Mouse (Mus musculus) c-Kit-positive CD71-positive TER-119-negative erythroid progenitor cells, embryonic 14.5 days (primary cell): Measurements from ENCODE around the gene Acadvl.
A peak's percentile ranks its signal among the peaks of the same experiment; 100 is the strongest.

Experiments
- DNase-seq: peaks from one replicate; pipeline ENCODE4 v3.0.0-alpha.2; 2013; ENCODE audit warnings: low read depth

Gene Acadvl

DNA sequence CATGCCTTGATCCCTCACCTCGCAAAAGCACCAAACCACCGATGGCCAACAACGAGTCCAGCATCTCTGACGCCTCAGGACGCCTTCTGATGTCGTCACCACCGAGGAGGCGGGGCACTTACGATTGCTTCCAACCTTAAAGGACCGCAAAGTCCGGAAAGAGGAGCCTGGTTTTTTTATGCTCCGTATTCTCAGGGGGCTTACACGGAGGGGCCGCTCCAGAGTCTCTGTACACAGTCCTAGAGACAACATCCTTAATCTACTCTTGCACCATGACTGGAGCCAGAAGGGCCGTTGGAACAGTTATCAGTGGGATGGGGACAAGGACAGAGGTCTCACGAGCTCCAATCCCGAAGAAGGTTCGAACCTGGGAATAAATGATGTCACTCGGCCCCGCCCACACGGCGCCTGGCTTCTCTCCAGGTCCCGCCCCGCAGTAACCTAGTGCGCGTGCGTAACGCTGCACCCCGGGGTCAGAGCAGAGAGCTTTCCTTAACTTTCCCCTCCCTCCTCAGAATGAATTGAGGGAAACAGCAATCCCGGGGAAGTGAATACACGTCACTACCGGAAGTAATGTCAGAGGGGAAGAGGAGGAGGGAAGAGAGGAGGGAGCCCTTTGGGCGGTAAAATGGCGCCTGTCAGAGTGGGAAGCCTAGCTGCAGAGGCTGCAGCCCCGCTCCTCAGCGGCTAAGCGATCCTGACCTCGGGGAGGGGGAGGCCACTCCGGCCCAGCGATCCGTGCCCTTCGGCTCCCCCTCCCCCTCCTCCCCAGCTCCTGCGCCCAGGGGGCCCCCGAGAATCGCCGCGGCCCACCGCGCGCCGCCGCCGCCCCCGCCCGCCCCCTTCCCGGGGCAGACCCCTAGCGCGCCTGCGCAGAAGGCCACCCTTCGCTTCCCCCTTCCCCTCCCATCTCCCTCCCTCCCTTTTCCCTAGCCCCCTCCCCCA is 34.7 kb downstream of the Acadvl start:
- peak; percentile 98 for DNase-seq

DNA sequence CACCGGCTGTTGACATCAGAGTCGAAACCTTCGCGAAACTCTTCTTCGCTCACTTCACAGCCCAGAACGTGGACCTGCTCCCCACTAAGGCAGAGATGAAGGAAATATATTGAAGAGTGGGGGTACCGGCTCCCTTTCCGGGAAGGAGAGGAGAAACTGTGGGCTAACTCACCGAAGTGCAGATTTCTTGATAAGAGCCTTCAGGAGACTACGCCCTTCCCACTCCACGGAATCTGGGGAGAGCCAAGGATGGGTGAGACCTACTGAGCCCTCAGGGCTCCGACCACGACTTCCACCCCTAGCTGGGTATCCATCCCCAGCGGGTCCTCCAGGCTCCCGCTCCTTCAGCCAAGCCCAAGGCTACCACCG is 35.4 kb downstream of the Acadvl start:
- DNase-seq, result no peak

DNA sequence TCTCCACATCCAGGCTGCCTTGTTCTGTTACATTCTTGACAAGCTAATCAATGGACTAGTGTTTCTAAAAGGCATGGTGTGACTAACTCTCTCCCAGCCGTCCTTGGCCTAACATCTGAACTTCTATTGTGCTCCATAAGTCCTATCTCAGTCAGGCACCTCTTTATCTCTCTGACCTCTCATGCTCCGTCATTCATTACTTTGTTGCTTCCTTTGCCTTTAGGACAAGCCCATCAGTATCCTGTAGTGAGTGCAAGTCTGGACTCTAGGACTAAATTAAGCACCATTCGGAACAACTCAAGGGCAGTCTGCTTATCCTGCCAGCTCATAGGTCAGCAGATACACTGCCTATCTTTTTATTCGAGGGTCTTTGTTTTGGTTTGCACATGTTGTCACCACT is 38.9 kb downstream of the Acadvl start:
- no peak for DNase-seq

- no peak for DNase-seq
These were observed 40.3 kb downstream of the Acadvl start for GRCm38 (mm10) chr11:69974907-69975306.

DNA sequence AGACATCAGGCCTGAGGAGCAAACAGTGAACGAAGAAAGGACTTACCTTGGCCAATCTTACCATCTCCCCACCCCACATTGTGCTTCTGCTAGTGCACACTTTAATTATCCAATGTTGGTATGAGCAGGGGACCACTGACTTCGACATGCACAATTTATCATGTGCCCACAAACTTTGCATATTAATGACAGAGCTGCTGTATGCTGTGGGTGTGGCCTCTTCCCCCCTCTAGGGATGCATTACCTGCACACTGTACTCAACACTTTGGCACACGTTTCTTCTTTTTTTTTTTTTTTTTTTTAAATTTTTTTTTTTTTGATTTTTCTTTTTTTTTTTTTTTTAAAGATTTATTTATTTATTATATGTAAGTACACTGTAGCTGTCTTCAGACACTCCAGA is 44.4 kb downstream of the Acadvl start:
- DNase-seq, result no peak

- no peak for DNase-seq
These were observed 45.0 kb downstream of the Acadvl start for GRCm38 (mm10) chr11:69970222-69970621.

GRCm38 (mm10) chr11:69968793-69969192 is 46.4 kb downstream of the Acadvl start:
- no peak for DNase-seq

DNA sequence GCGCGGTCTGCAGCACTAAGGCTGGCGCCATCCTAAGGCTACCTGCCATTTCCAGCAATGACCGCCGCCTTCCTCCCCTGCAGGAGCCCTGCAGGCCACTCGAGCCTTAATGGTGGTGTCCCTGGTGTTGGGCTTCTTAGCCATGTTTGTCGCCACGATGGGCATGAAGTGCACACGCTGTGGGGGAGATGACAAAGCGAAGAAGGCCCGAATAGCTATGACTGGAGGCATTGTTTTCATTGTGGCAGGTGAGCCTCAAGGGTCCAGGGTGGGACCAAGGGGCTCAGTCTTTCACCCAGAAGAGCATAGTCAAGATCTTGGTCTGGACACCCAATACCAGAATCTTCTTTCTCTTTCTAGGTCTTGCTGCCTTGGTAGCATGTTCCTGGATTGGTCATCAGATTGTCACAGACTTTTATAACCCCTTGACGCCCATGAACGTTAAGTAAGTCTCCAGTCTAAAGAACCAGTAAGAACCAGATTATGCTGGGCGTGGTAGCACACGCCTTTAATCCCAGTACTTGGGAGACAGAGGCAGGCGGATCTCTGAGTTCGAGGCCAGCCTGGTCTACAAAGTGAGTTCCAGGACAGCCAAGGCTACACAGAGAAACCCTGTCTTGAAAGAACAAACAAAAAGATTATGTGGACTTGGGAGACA is 48.2 kb downstream of the Acadvl start:
- DNase-seq, result no peak

DNA sequence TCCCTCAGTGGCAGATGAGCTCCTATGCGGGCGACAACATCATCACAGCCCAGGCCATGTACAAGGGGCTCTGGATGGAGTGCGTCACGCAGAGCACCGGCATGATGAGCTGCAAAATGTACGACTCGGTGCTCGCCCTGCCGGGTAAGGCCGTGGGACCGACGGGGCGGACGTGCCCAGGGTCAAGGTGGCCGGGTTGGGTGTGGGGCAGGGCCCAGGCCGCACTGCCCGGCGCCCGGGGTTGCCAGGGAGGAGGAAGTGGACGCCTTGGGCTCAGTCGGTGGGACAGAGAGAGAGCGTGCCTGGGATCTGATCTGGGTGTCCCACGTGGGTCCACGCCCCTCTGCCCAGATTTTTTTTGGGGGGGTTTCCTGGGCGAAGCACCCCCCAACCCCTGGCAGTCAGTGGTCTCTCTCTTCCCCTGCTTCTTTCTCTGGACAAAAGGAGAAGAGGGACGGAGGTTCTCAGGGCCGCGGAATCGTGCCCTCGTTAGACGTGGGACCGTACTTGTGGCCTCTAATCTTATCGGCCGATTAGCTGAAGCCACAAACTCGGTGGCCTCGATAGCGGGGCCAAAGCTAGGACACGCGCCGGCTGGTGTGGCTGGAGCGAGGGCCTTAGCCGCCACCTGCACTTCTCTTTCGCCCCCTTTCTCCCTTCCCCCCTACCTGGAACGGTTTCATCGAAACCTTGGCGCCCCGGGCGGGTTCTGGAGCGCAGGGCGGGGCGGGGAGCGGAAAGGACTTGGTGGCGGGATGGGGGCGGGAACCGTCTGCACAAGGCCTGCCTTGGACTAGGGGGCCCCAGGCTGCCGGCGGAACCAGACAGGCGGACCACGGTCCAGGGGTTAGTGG is 49.0 kb downstream of the Acadvl start:
- no peak for DNase-seq

DNA sequence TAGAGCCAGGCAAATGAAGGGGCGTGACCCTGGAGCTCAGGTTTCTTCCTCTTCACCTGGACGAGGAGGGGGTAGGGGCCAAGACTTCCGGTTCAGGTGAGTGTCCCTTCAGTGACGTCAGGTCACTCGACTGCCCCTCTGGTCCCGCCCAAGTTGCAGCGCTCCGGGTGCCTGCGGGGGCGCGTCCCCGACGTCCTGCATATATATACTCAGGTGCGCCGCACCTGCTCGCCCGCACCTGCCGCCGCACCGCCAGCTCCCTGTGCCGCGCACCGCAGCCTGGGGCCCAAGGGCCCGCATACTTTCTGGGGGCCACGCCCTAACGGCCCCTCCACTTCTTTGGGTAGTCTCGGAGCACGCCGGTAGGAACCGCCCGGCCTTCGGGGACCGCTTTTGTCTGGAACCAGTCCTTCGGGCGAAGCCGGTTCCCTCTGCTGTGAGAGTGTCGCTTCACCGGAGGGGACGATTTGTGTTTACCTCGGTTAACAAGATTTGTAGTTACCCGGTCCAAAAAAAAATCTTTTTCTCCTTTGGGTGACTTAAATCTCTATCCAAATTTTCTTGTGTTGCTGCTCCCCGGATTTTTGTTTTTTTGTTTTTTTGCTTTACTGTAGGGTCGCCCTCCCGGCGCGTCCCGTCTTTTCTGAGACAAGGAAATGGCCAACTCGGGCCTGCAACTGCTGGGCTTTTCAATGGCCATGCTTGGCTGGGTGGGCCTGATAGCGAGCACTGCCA is 49.8 kb downstream of the Acadvl start:
- no peak for DNase-seq

DNA sequence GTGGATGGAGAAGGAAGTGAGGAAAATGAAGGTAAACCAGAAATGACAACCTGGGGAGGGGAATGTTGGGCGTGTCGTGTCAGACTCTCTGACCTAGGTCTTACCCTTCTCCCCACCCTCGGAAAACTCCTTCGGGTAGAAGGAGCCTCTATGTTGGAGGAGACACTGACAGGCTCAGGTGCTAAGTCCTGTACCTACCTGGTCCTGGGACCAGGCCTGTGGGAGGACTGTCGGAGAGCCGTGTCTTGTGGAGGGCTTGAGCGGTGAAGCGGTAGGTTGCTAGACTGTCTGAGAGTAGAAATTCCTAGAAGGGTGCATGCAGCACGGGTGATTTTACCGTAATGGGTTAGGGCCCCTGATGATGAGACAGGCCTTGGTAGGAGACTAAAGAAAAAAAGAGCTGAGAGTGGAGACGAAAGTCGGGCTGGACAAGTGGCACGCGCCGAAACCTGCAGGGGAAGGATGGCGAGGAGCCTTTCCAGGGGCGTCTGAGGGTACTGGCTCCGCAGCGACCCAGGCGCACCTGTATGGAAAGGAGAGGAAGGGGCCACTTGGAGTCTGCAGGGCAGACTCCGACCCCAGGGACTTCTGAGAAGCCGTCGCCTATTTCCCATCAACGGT is 50.5 kb downstream of the Acadvl start, which contains the start of gene Cldn7:
TSS of gene Cldn7 (plus strand) at position 130 of the 621 bp plus-strand sequence.
- no peak for DNase-seq

GRCm38 (mm10) chr11:69961841-69962240 is 53.4 kb downstream of the Acadvl start:
- DNase-seq, result no peak

DNA sequence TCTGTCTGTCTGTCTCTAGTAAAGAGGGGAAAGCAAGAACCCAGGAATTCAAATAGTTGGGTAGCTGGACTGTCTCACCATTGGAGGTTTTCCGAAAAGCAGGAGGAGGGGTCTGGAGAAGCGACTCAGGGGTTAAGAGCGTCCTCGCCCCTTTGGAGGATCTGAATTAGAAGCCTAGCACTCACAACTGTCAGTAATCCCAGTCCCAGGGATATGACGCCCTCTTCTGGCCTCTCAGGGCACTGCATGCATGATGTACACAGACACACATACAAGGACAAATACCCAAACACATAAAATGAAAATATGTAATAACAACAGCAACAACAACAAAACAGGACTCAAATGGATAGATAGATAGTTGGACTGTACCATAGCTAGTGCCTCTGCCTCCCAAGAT is 54.6 kb downstream of the Acadvl start:
- no peak for DNase-seq
